14 mouse cellular contexts compared by ENCODE assay signal in genomic region chr6:22485828-22486518, GRCm38 (mm10).
"Had no signal": no experiment of that assay in that cellular context is flagged by ENCODE, and none has a peak within 500 bp of the region (broad histone marks: within the 10 kb centered on the region; RNA-seq: fewer than 3 reads in every experiment).

No protein-coding gene starts in this region.

- H3K9me3 ChIP-seq: kidney, embryonic 15.5 days; liver, embryonic 15.5 days; neural tube, embryonic 13.5 days; stomach, embryonic 15.5 days had no signal

- DNase-seq: kidney, adult 2 months; kidney, postnatal 14 days; left cerebral cortex, postnatal 4 days; lung, adult 2 months; midbrain, embryonic 14.5 days; right cerebral cortex, adult 18-20 months; right cerebral cortex, postnatal 25 days; thymus, postnatal 4 days had no signal

- H3K27me3 ChIP-seq: kidney, embryonic 15.5 days; liver, embryonic 15.5 days; neural tube, embryonic 13.5 days; stomach, embryonic 15.5 days had no signal

- H3K4me2 ChIP-seq: kidney, embryonic 15.5 days; liver, embryonic 11.5 days; liver, embryonic 15.5 days; neural tube, embryonic 13.5 days; stomach, embryonic 15.5 days had no signal

- H3K27ac ChIP-seq: kidney, embryonic 15.5 days; liver, embryonic 15.5 days; neural tube, embryonic 13.5 days; stomach, embryonic 15.5 days had no signal

- H3K4me1 ChIP-seq: kidney, embryonic 15.5 days; liver, embryonic 15.5 days; neural tube, embryonic 13.5 days; stomach, embryonic 15.5 days had no signal

- H3K36me3 ChIP-seq: kidney, embryonic 15.5 days; liver, embryonic 15.5 days; neural tube, embryonic 13.5 days; stomach, embryonic 15.5 days had no signal

- ATAC-seq: intestine, embryonic 16.5 days had no signal

- H3K4me3 ChIP-seq: kidney, embryonic 15.5 days; liver, embryonic 15.5 days; neural tube, embryonic 13.5 days; stomach, embryonic 15.5 days had no signal

- H3K9ac ChIP-seq: kidney, embryonic 15.5 days; liver, embryonic 15.5 days; neural tube, embryonic 13.5 days; stomach, embryonic 15.5 days had no signal
